Mouse (Mus musculus) hindlimb bud, embryonic 11.5 days (tissue): ENCODE data around the gene Gtf2f2.

Source experiments
- DNase-seq: peaks from one replicate; pipeline ENCODE4 v3.0.0-alpha.2; 2012; ENCODE audit warnings: low read depth, low spot score; ENCODE audit errors: extremely low spot score

Gtf2f2 gene

GRCm38 (mm10) chr14:76001781-76002180, 8.9 kb downstream of the Gtf2f2 start:
- DNase-seq = no peak

- DNase-seq = no peak
Observed at GRCm38 (mm10) chr14:75998082-75998481, 12.6 kb downstream of the Gtf2f2 start.

GRCm38 (mm10) chr14:75992371-75992770, 18.3 kb downstream of the Gtf2f2 start:
- no peak for DNase-seq

GRCm38 (mm10) chr14:75990936-75991335, 19.7 kb downstream of the Gtf2f2 start:
- DNase-seq = no peak

GRCm38 (mm10) chr14:75989168-75989567, 21.5 kb downstream of the Gtf2f2 start:
- no peak for DNase-seq

- DNase-seq = no peak
Observed at GRCm38 (mm10) chr14:75986878-75987483, 23.7 kb downstream of the Gtf2f2 start.

- DNase-seq = no peak
Observed at GRCm38 (mm10) chr14:75985112-75985511, 25.6 kb downstream of the Gtf2f2 start.

GRCm38 (mm10) chr14:75983891-75984290, 26.8 kb downstream of the Gtf2f2 start:
- no peak for DNase-seq

GRCm38 (mm10) chr14:75981231-75981630, 29.4 kb downstream of the Gtf2f2 start:
- no peak for DNase-seq

GRCm38 (mm10) chr14:75976107-75976506, 34.6 kb downstream of the Gtf2f2 start:
- DNase-seq = no peak

- DNase-seq = no peak
Observed at GRCm38 (mm10) chr14:75967291-75967690, 43.4 kb downstream of the Gtf2f2 start.

GRCm38 (mm10) chr14:75964433-75964832, 46.2 kb downstream of the Gtf2f2 start:
- no peak for DNase-seq

GRCm38 (mm10) chr14:75964000-75964399, 46.7 kb downstream of the Gtf2f2 start:
- no peak for DNase-seq

- DNase-seq = no peak
Observed at GRCm38 (mm10) chr14:75963215-75963614, 47.5 kb downstream of the Gtf2f2 start.

GRCm38 (mm10) chr14:75962250-75962649, 48.4 kb downstream of the Gtf2f2 start:
- DNase-seq = no peak

GRCm38 (mm10) chr14:75954766-75955165, 55.9 kb downstream of the Gtf2f2 start, which contains the start of gene Kctd4:
Gene Kctd4 (plus strand): TSS chr14:75955009.
- no peak for DNase-seq

- peak; percentile 63 for DNase-seq
Observed at GRCm38 (mm10) chr14:75953011-75953410, 57.7 kb downstream of the Gtf2f2 start.

GRCm38 (mm10) chr14:75947674-75948073, 63.0 kb downstream of the Gtf2f2 start:
- no peak for DNase-seq

GRCm38 (mm10) chr14:75942365-75942764, 68.3 kb downstream of the Gtf2f2 start:
- no peak for DNase-seq

GRCm38 (mm10) chr14:75941500-75941899, 69.2 kb downstream of the Gtf2f2 start:
- no peak for DNase-seq

GRCm38 (mm10) chr14:75937714-75938113, 73.0 kb downstream of the Gtf2f2 start:
- DNase-seq = no peak

- no peak for DNase-seq
Observed at GRCm38 (mm10) chr14:75934359-75934758, 76.3 kb downstream of the Gtf2f2 start.

- DNase-seq = no peak
Observed at GRCm38 (mm10) chr14:75931266-75931665, 79.4 kb downstream of the Gtf2f2 start.
